Mouse (Mus musculus) cerebellum, adult 8-10 months (tissue): Measurements from ENCODE around the gene Rcsd1.
"Not testable (repeated sequence)": the region's sequence is repeated elsewhere in the genome, so short reads cannot be mapped to it uniquely, and the experiment has no call there.

Experiments
- DNase-seq: peaks from one replicate; pipeline ENCODE4 v3.0.0; 2022

Gene Rcsd1

DNA sequence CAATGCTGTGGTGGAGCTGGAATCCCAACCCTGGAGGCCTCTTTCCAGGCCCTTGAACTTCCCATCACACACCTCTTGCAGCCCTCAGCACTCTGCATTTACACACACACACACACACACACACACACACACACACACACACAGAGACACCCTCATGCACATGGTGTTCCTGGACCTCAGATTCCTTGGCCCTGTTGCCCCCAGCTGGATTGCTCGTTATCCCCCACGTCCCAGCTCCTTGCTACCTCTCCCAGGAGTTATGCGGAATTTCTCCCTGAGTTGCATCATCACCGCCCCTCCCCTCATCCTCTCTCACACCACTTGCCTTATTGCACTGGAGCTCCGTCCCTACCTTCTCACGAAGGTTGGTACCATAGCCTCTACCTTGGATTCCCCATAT is 23.2 kb downstream of the Rcsd1 start:
- no peak for DNase-seq

DNA sequence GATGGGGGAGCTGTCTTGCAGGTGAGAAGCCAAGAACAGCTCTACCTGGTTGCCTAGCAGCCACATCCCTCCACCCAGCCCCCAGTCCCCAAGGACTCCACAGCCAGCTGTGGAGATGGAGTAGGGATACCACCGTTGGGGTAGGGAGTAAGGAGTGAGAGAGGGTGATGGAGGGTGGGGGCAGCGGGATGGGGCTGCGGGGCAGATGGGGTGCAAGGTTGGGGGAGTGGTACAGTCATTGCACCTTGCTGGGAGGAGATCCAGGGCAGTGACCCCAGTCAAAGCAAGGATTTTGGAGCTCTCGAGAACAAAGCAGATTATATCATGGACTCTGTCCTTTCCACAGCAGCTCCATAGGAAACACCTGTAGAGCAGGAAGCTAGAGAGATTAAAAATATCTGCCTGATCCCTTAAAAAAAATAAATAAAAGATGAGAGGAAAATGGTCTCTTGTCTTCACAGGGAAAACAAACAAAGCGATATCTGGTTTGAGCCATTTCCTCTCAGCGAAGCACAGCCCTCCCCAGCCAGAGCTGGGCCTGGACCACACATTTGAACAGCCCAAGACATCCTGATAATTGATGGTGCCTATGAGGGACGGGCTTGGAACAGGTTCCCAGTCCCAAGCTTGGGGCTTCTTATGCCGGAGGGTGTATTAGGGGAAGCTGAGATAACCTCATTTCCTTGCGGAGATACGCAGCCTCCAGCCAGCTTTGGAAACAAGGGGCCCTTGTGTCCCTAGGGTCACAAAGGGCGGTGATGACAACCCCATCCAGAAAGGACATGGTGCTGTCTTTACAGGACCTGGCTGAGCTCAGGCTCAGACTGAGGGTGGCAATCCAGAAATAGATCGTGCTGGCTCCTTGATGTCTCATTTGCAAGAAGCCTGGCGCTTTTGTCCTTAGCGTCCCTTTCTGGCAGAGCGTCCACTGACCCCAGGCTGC is 25.0 kb downstream of the Rcsd1 start:
- DNase-seq = no peak

DNA sequence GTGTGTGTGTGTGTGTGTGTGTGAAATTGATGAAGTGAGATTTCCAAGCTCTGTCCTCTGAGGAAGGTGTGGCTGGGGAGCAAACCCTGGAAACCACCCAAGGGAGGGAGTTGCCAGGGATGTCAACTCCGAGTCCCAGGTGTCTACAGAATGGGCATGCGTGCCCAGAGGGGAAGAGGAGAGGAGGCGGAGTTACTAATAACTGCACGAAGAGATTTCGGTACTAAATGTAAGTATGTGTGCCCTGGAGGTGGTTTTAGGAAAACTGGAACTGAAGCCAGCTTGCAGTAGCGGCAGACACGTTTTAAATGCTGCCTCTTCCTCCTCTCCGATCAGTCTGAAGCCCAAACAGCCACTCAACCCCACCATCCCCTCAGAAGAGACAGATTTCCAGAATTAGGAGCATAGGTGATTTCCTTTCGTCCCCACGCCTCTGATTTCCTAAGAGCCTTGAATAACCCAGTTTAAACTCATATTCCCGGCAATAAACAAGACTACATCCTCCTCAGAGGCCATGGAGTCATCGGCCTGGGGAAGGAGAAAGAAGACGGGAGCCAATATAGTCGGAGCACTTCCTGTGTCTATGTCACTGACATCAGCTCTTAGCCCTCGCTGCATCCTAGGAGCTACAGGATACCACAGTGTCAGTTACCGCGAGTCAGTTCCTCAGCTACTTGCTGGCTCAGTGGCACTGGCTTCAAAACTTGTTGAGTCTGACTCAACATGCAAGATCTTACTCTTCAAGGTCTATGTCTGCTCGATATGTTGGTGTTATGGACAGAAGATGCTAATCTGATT is 27.3 kb downstream of the Rcsd1 start:
- no peak for DNase-seq

DNA sequence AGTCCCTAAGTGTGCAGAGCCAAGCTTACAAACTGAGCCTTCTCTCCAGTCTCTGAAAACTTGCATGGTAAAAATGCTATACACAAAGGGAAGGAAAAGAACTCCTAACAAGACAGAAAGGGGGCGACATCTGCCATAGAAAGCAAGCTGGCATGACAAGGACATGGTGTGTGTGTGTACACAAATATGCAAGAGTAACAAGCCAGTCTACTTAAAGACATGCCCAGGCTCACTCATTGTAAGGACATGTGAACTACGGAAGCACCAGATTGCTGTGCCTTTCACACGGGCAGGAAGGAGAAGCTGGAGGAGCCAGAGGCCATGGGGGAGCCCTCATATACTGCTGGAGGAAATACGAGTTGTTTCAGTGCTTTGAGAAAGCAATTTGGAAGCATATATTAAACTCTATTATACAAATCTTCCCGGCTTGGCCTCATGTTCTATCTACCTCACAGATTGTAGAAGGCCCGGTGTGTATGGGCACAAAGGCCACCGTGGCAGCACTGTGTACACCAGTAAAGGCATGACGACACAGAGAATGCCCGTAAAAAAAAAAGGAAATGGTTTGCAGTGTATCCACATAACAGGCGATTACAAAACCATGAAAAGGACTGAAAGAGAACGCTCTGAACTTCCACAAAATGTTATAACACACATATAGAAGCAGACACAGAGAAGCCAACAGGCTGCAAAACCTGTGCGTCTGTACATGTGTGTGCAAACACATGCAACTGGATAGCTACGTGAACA is 28.3 kb downstream of the Rcsd1 start:
- DNase-seq = no peak

DNA sequence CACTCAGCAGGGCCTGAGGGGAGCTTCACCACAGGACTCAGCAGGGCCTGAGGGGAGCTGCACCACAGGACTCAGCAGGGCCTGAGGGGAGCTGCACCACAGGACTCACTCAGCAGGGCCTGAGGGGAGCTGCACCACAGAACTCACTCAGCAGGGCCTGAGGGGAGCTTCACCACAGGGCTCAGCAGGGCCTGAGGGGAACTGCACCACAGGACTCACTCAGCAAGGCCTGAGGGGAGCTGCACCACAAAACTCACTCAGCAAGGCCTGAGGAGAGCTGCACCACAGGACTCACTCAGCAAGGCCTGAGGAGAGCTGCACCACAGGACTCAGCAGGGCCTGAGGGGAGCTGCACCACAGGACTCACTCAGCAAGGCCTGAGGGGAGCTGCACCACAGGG is 29.5 kb downstream of the Rcsd1 start:
- DNase-seq = not testable (repeated sequence)

DNA sequence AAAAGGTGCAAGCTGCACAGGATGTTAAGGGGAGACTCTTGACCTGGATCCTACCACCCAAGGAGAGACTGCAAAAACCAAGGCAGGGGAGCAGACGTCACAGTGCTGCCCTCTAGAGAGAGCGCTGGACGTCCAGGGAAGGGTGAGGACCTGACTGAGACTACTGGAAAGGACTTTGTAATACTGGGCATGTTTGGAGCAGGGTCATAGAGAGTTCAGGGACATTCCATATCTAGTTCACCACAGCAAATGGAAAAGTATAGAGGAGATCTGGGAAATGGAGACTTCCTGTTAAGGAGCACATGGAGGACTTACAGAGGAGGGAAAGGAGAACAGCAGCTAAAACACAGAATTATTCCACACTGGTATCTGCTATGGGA is 29.9 kb downstream of the Rcsd1 start:
- DNase-seq = no peak

DNA sequence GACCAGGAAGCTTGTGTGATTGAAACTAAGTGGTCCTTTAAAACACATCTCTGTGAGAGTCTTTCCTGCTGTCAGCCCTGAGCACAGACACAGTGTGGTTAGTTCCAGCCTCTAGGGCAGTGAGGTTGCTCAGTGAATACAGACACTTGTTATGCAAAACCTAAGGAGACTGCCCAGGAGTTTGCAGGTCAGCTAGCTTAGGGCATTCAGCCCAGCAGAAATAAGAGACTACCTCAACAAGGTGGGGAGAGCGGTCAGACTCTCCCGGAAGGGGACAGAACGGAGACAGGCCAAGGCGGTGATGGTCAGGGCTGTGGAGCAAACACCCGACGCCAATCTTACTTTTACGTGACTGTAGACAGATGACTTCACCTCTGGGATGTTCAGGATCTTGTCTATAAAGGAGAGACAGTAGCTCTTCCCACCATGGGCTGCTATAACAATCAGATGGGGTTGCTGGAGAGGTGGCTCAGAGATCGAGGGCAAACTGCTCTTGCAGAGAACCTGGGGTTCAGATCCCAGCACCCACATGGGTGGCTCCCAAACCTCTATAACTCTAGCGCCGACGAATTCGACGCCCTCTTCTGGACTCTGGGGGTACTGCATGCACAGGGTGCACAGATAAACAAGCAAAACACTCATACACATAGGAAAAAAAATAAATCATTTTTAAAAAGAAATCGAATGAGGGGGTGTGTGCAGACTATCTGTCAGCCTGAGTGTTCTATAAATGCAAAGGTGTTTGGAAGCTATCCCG is 30.5 kb downstream of the Rcsd1 start:
- no peak for DNase-seq

DNA sequence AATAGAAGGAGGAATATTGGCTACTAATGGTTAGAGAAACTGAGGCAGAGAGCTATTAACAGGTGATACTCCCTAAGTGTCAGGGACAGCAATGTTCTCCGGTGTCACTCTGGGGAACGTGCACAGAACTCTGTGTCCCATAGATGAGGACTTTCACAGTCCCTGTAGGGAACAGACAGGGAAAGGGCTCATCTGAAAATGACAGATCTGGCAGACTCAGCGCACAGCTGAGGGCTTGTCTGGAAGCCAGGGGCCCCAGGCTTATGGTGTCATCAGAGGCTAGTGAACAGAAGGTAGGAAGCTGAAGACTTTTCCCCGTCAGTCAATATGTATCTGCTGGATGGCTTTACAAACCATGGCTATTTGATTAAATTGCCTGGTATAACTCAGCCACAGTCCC is 32.0 kb downstream of the Rcsd1 start:
- no peak for DNase-seq

DNA sequence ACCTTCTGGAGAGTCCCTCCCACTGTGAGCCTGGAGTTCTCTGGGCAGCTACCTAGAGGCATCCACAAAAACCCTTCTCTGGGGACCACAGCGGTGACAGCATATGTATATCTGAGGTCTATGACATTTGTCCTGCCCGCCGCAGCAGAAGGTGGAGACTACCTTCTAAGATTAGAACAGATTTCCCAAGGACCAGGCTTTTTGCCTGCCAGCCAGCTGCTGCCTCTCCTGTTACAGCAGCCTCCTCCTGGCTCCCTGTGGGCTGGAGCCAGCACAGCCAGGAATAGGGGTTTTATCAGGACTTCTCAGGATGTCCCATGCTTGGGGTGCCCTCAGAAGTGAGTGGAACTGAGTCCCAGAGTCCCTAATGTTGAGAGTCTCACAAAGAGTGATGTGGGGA is 32.6 kb downstream of the Rcsd1 start:
- no peak for DNase-seq

DNA sequence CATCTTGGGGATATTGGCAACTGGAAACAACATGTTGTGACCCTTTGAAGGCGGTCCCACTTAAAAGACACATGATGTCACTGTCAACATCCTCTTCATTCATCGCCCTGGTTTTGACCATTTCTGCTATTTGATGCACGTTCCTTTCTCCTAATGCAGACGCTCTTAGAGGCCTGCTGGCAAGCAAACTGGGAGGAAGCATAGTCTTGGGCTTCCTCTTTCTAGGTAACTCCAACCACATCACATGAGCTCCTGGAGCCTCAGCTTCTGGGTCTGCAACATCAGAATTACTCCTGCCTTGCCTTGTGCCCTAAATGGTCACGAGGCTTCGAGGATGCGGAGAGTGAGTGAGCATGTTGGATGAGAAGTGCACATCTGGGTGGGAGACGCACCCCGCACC is 34.4 kb downstream of the Rcsd1 start:
- DNase-seq = no peak

DNA sequence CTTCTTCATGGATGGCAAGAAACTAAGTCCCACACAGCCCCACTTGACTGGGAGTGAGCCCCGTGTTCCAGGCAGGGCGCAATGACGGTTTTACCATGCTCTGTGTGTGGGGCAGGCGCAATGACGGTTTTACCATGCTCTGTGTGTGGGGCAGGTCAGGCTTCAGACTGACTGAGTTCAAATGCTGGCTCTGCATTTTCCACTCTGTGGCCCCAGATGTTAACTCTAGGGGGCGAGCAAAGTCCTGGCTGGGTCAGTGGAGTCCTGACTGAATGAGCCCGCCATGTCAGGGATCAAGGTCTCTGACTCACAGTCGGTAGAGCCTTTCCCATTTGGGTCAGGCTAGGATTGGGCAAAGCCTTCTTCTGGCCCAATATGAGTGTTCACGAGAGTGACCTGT is 37.2 kb downstream of the Rcsd1 start:
- DNase-seq = no peak

DNA sequence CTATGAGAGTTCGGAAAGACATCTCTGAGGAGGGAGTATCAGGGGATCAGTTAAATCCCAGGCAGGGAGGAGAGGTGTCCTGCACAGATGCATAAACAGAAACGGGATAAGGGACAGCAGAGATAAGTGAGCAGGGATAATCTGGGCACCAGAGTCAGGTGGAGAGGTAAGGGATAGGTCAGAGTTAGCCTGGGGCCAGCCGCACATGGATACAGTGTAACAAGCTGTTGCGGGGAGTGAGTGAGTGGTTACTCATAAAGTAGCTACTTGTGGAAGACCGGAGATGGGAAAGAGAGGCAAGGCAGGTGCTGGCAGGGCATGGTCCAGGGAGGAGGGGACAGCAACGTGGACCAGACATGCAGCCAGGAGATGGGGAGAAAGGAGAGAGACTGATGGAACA is 39.5 kb downstream of the Rcsd1 start:
- DNase-seq = no peak

DNA sequence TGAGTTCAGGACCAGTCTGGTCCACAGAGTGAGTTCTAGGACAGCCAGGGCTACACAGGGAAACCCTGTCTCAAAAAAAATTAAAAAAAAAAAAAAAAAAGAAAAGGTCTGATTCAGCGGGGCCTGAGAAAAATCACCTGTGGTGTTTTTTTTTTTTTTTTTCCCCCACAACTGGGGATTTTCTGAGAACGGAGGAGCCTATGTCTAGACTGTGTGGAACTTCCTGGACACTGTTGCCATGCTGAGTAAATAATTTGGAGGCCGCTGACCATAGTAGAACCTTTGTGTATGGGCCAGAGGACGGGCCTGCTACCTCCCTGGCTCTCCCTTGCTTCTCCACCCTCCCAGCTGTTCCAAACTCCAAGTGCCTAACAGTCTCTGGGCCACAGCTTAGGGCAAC is 40.7 kb downstream of the Rcsd1 start:
- no peak for DNase-seq

DNA sequence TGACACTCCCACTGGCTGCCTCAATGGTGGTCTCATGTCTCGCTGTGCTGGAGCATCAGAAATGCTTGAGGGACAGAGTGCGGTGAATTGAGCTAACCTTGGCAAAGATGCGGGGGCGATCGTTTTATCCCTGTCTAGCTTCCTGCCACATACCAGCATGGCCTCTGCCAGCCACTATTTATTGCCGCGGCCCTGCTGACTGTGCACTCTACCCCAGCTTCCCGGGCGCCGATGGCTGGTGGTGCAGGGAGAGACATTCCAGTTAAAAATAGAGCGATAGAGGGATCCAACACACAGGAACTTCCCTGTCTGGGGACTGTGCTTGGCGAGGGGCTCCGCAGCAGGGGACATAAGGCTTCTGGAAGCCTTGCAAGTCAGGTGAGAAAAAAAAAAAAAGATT is 42.2 kb downstream of the Rcsd1 start:
- DNase-seq = no peak

DNA sequence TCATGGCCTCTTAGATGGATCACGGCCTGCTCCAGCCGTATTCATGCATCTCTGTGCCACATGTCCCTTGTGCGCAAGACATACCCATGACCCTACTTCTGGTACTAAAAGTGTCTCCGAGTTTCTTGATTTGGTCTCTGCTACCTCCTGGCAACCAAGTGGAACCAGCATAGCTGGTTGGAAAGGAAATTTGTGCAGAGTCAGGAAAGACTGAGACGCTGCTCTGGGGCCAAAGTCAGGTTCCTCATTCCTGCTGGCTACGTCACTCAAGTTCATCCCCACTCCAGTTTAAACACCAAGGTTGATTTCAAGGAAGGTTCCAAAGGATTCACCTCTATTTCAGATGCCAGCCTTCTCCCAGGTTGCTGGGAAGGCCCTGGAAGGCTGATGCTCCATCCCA is 42.6 kb downstream of the Rcsd1 start:
- DNase-seq = no peak

DNA sequence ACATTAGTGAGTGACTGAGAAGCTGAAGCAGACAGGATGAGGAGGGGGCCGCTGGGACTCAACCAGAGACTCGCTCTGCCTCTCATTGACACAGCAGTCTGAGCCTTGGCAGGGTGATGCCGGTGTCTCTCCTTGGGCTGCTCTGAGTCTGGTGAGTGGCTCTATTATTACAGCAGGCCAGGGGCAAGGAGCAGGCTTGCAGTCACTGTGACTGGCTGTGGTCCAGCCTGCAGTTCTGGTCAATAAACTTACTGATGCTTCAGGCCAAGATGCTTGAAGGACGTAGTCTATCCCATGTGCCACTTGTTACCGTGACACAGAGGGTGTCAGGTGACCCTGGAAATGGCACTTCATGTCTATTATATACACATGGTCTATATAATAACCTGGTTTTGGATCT is 43.8 kb downstream of the Rcsd1 start:
- no peak for DNase-seq

DNA sequence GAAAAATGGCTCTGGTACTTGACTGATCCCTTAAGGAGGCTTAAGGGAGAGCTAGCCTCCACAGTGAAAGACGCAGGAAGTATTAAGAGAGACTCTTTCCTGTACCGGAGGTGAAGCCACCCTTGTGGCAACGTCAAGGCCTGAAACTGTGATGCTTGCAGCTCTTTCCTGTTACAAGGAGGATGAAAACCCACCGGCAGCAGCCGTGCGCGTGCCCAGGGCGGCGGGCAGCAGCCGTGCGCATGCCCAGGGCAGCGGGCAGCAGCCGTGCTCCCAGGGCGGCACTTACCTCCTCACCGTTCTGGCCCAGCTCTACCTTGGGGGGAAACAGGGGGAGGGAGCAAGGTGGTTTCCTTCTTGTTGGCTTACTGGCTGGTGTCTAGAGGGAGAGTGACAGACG is 46.3 kb downstream of the Rcsd1 start:
- DNase-seq = no peak

DNA sequence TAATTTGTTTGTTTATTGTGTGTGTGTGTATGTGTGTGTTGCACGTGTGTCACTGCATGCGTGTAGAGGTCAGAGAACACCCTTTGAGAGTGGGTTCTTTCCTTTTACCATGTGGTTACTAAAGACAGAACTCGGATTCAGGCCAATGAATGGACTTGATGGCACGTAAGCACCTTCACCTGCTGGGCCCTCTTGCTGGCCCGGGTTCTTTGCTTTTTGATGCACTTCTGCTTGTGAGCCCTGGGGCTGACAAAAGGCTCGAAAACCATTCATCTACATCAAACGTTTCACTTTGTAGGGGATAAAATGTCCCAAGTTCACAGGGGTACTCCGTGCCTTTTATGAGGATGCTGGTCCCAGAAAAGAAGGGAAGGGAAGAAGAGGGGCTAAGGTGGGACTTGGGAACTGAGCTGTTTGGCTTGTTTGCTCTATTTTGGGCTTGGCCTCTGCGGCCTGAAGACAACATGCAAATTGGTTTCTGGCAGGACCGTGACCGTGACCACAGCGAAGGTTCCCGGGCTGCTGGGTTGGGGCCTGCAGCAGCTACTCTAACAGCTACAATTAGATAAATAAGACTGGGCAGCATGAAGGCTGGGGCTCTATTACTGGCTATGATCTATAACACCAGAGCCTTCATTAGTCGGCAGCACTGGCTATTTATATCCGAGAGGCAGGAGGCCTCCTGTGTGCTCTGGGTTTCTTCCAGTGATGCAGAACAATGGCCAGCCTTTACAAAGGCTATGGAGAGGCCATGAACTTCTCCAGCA is 46.9 kb downstream of the Rcsd1 start:
- no peak for DNase-seq

DNA sequence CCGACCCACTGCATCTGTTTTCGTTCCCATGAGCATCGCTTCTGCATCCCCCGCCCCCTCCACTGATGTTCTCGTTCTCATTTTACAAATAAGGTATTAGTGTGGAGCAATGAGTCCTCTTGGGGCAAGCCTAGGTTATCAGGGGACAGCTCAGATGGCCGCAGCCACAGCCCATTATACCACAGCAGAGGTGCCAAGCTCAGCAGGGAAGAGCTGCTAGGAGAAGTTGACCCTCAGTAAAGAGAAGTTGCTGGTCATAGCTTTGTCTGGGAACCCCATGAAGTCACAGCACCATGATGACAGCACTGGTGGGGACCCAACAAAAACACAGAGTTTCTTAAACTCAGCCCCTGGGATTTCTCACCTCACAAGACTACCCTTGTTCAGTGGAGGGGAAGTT is 47.8 kb downstream of the Rcsd1 start:
- DNase-seq = no peak

DNA sequence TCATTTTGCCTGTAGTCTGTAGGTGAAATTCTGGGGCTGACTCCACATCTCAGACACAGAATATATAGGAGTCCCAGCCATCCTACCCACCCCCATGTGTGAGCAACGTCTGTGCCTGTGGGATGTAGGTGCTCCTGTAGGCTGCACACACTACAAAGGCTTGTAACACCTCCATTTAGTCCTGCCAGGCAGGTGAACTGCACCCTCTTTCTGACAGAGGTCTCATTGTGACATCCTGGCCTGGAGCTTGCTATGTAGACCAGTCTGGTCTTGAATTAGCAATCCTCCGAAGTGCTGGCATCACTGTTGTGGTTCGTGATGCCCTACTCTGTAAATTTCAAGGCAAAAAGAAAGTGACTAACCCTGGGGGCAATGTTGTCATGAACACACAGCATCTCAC is 48.4 kb downstream of the Rcsd1 start:
- DNase-seq = no peak

DNA sequence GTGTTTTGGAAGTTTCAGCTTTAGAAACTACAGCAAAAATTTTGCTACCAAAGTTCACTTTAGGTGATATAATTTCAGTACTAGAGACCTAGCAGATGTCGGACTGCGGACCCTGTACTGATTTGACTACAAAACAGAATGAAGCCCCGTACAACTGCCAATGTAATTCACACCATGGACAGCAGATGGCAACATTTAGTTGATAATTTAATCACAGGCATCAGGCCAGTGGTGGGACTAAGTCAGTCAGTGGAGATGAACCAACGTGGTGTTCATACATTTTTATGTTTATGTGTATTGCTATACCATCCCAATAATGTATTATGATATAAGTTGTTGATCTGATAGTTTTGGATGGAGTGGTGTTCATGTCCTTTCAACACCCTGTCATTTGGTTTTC is 48.8 kb downstream of the Rcsd1 start:
- DNase-seq = peak; percentile 57

DNA sequence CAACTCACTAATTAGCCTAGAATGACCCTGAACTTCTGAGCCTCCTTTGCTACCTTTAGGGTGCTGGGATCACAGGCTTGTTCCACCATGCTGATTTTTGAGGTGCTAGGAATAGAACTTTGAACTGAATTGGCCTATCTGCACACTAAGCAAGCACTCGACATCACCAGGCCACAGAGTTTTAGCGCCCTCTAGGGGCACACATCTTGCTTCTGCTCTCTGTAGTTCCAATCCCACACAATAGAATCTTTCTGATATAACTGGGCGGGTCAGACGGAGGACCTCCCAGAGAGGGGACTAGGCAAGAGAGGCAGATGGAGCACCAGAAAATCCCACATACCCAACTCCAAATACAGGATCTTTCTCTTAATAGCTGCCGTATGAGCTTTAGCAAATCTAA is 51.0 kb downstream of the Rcsd1 start:
- DNase-seq = peak; percentile 73
